Mouse (Mus musculus) neutrophil, adult 5-6 weeks (primary cell): ENCODE measurements around the gene Cenpx. TPM values are rescaled to one million over a fixed set of nuclear protein-coding genes. Genes with fewer than 3 reads are reported as not detected.

Source experiments
- ATAC-seq: fragments of 151-379, 151-347 bp; 2 replicates; pipeline ENCODE4 v1.8.0; 2017; ENCODE audit warnings: mild to moderate bottlenecking, moderate TSS enrichment; ENCODE audit not compliant: insufficient number of reproducible peaks, poor library complexity, low FRiP score, severe bottlenecking; ENCODE audit errors: extremely low read depth
- total RNA-seq: library from RNA; stranded (forward); fragments of 200-1000 nt; gene quantifications from 2 replicates; pipeline ENCODE4 v1.2.3, GENCODE M21; 2017

Gene Cenpx
- total RNA-seq, 1 experiment from 2014 or later = 24.2 TPM

DNA sequence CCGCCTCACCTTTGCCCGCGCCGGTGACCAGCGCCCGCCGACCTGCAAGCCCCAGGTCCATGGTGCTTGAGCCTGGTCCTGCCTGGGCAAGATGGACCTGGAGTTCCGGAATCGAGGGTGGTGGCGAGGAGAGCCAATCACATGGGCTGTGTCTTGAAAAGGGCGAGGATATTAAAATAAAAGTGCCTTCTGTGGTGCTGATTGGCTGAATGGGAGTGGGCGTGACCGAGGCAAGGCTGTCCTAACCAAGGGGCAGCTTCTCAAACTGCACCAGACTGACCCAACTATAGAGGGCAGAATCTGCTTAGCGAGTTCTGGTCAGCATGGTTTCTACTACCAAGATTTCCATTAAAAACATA lies 13.6 kb upstream of the Cenpx start, which contains the start of gene Dcxr:
Gene Dcxr (minus strand): TSS at position 113 of the 359 bp plus-strand sequence.
- ATAC-seq = peak; percentile 71

- ATAC-seq = no peak
Observed at GRCm38 (mm10) chr11:120726243-120727168, 13.0 kb upstream of the Cenpx start.

GRCm38 (mm10) chr11:120723509-120723908 lies 10.0 kb upstream of the Cenpx start:
- ATAC-seq = no peak

DNA sequence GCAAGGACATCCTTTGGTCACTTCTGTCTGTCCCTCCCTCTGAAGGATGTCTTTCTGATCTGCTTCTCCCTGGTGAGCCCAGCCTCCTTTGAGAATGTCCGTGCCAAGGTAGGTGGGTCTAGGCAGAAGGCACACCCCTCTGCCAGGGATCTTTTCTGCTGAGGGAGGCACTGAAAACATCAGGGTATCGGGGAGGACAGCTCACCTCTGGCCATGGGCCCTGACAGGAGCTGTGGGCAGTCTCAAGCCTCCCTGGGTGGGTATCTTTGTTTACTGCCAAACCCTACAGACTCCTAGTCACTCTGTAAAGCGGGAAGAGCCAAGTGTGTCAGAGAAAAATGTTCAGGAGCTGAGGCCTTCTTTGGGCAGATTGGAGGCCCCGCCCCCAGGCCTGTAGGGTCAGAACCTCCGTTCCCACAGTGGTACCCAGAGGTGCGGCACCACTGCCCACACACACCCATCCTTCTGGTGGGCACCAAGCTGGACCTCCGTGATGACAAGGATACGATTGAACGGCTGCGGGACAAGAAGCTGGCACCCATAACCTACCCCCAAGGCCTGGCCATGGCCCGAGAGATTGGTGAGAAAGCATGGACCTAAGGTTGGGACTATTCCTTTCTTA lies 9.3 kb upstream of the Cenpx start:
- ATAC-seq = no peak

GRCm38 (mm10) chr11:120722067-120722630 lies 8.6 kb upstream of the Cenpx start:
- no peak for ATAC-seq

- ATAC-seq = no peak
Observed at GRCm38 (mm10) chr11:120721124-120722066, 7.9 kb upstream of the Cenpx start, which contains the start of gene Rac3. Rac3 (plus strand) TSS chr11:120721470.

DNA sequence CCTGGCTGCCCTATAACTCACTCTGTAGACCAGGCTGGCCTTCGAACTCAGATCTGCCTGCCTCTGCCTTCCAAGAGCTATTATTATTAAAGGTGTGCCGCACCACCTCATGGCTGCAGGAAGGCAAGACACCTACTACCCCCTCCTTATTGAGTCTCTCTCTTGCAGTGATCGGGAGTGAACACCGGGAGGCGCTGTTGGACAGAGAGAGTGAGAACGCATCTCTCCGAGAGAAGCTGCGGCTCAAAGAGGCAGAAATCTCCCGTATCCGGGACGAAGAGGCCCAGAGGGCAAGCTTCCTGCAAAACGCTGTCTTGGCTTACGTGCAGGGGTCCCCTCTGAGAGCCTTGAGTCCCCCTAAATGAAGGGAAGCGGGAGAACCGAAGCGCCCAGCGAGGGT lies 6.9 kb upstream of the Cenpx start:
- peak; percentile 83 for ATAC-seq

- ATAC-seq = no peak
Observed at GRCm38 (mm10) chr11:120719841-120720376, 6.4 kb upstream of the Cenpx start.

GRCm38 (mm10) chr11:120719242-120719641 lies 5.7 kb upstream of the Cenpx start:
- ATAC-seq = no peak

GRCm38 (mm10) chr11:120715131-120715530 lies 1.6 kb upstream of the Cenpx start:
- no peak for ATAC-seq

DNA sequence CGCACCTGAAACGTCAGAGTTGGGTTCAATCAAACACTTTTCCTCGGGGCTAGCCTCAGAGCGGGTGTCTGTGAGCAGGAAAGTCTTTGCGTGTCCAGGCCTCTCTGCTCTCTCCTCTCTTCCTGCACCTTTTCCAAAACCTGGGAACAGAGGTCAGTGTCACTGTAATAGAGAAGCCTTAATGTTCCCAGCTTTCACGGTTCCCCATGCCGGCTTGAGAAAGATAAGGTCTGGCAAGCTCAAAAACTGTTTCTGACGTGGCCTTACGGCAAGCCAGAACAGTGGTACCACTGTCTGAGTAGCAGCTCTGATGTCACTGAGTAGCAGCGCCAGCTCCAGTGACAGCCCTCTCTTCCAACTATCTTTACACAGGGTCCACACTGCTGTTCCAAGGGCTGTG lies 1.0 kb upstream of the Cenpx start:
- ATAC-seq = no peak

GRCm38 (mm10) chr11:120712771-120713568 lies 568 bp downstream of the Cenpx start:
- peak; percentile 17; the same call in 1 of the 2 replicates for ATAC-seq

DNA sequence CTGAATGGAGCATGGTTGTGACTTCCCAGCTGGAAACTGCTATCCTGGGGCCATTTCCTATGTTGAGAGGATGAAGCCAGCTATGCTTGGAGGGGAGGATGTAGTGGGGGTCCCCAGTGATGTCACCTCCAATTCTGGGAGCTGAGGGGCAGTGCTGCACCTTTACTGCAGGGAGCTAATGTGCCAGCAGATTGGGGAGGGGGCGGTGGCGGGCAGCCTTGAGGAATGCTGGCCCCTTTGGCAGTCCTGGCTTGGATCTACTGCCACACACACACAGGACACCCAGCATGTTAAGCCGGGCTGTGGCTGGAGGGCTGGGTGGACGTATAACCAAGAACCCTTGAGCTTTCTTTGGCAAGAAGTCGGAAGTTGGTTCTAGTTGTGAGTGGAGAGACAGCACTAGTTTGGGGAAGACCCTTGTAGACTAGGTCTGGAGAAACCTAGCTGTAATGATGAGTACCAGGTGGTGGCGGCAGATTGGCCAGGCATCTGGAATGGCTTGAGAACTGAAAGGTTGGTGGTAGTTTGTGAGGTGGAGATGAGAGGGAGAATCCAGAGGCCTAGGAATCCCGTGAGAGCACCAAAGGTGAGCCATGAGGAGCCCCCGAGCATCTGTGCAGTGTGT lies 1.4 kb downstream of the Cenpx start:
- ATAC-seq = no peak

DNA sequence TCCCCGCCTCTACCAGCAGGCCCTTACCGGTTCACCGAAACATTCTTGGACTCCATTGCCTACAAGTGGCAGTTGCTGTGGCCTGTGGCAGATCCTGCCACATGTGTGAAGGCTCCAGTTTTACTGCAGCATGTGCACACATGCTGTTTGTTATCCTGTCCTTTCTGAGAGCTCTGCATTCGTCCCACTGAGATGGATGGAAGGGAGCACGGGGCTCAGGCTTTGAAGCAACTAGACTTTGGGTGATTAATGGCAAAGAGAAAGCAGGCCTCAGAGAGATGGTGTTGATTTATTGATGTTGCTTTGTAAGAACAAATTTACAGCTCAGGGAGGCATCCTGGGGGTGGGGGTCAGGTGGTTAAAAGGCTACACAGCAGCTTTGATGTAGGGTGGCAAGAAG lies 2.9 kb downstream of the Cenpx start:
- ATAC-seq = no peak

- no peak for ATAC-seq
Observed at GRCm38 (mm10) chr11:120709551-120709950, 4.0 kb downstream of the Cenpx start.

DNA sequence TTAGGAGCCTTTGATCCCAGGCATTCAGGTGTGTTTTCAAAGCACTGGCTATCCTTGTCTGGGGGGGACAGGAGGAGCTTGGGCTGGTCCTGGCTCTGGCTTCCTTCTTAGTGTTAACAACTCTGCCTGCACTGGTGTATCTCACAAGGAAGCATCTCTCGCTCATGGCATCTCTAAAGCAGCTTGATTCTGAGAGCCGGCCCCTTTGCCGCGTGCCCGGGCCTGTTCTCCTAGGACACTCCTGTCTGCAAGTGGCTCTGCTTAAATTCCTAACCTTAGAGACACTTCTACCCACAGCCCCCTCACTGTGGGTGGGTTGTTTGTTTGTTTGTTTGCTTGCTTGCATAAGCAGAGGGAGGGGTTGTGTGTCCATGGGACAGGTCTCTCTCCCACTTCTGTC lies 5.6 kb downstream of the Cenpx start:
- ATAC-seq = no peak

- ATAC-seq = no peak
Observed at GRCm38 (mm10) chr11:120707225-120707624, 6.3 kb downstream of the Cenpx start.
